Mouse (Mus musculus): ENCODE results near the gene Mblac1. TPM values are rescaled to one million over a fixed set of nuclear protein-coding genes. Genes with fewer than 3 reads are reported as not detected.
A peak's percentile ranks its signal among the peaks of the same experiment; 100 is the strongest.
"Not testable (repeated sequence)": the region's sequence is repeated elsewhere in the genome, so short reads cannot be mapped to it uniquely, and the experiment has no call there.

The Mblac1 gene
- total RNA-seq, 2 experiments from 2014 or later, result 5.3 to 5.8 TPM

DNA sequence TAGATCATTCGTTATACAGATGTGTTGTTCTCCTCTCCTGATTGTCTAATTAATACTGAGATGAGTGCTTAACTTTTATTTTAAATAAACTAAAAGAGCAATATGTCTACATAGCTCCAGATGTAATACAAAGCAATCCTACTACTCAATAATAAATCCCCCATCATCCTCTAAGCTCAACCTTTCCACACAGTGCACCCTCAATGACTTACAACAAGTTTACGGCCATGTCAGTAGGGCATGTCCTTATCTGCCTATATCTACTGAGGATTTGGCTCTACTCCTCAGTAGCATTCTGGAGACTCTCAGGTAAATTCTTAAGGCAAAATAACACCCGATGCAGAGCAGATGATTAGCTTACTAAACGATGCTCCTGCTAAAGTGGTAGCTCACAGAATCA lies 13.8 kb downstream of the Mblac1 start:
- no peak for ATAC-seq (ENCODE audit: poor library complexity, severe bottlenecking)

DNA sequence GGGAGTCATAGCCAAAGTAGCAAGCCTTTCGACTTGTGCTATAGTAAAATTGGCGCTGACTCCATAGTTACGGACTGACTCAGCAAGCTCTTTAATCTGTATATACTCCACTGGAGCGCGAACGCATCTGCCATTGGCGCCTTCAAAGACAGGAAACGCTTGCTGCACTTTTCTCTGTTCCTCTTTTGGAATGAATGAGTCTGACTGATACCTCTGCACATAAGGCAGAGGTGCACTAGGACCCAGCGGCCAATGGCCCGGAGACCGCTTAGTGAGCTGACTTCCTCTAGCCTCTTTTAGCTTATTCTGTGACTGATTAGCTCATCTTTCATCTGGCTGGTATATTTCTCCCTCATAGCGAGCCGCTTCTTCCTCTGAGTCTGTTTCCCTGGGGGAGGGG lies 22.5 kb downstream of the Mblac1 start:
- not testable (repeated sequence) for ATAC-seq (ENCODE audit: poor library complexity, severe bottlenecking)

DNA sequence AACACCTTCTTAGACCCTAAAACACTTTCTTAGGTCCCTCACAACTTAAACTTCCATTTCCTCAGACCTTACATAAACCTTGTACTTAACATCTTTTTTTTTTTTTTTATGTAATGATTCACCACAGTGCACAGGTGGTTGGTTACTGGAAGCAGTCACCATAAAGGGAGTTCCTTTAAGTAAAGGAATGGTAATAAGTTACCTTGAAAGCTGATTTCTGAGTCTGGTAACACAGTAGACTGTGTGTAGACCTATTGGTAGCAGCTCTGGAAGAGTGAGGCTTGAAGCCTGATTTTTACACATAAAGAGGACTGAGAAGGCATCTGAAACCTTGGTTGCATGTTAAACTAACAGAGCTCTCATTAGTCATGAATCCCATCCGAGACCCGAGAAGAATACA lies 25.8 kb downstream of the Mblac1 start:
- ATAC-seq (ENCODE audit: poor library complexity, severe bottlenecking), result no peak

DNA sequence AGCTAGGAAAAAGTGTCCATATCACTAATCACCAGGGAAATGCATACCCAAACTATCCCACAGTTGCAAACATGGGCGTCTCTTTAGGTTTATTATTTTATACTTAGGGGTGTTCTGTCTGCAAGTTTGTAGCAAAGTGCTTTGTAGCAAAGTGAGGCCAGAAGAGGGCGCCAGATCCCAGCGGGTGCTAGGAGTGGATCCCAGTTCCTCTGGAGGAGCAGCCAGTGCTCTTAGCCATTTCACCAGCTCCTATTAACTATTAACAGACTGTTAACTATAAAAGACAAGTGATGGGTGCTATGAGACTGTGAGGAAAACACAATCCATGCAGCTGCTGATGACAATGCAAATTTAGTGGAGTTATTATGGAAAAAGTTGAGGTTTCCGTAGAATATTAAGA lies 28.0 kb downstream of the Mblac1 start:
- ATAC-seq (ENCODE audit: poor library complexity, severe bottlenecking), result peak; percentile 96

DNA sequence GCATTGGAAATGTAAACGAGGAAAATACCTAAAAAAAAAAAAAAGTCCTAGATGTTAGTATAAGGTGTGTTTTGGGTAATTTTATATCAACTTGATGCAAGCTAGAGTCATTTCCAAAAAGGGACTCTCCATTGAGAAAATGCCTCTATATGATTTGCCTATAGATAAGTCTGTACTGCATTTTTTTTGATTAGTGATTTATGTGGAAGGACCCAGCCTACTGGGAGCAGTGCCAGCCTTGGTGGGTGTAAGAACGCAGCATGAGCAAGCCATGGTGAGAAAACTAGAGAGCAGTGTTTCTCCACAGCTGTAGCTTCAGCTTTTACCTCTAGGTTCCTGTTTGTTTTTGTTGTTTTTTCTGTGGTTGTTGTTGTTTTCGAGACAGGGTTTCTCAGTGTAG lies 29.2 kb downstream of the Mblac1 start:
- no peak for ATAC-seq (ENCODE audit: poor library complexity, severe bottlenecking)

DNA sequence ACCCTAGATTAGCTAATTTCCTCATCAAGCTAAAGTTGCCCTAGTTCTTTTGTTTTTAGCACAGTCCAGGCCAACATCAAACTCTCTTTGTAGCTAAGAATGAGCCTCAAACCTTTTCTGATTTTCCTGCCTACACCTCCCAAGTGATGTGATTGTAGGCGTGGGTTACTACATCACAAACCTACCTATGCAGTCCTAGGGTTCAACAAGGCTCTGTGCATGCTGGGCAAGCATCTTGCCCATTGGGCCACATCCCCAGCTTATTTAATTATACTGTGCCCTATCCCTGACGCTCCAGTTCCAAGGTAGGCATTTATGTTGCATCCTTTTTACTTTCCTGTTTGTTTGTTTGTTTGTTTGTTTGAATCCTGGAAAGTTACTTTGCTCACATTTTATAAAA lies 31.6 kb downstream of the Mblac1 start, which contains the start of gene Nxpe5:
TSS of gene Nxpe5 (plus strand) at position 199 of the 400 bp plus-strand sequence.
- no peak for ATAC-seq (ENCODE audit: poor library complexity, severe bottlenecking)

DNA sequence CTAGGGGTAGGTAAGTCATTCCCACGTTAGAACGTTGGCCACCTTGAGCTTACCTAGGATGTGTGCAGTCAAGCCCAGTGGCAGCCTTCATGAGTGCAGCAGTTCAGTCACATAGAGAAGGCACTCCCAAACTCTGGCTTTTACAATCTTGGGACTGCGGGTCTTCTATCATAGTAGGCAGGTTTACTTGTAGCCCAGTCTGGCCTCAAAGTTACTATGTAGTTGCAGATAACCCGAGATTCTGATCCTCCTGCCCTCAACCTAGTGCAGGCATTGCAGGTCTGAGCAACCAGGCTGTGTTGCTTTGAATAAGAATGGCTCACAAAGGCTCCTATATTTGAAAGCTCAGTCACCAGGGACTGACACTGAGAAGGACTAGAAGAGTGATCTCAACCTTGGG lies 32.4 kb downstream of the Mblac1 start:
- ATAC-seq (ENCODE audit: poor library complexity, severe bottlenecking), result no peak

DNA sequence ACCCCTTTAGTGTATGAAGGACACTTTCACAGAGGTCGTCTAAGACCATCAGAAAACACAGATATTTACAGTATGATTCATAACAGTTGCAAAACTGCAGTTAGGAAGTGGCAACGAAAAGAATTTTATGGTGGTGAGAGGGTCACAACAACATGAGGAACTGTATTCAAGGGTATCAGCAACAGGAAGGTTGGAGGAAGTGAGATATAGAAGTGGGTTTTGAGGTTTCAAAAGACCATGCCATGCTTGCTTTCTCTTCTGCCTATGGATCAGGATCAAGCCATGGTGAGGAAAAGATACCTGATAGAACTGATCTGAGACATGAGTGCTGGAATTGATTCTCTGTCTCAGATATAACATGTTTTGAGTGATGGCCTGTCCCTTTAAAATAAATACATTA lies 33.3 kb downstream of the Mblac1 start:
- ATAC-seq (ENCODE audit: poor library complexity, severe bottlenecking), result peak; percentile 88

DNA sequence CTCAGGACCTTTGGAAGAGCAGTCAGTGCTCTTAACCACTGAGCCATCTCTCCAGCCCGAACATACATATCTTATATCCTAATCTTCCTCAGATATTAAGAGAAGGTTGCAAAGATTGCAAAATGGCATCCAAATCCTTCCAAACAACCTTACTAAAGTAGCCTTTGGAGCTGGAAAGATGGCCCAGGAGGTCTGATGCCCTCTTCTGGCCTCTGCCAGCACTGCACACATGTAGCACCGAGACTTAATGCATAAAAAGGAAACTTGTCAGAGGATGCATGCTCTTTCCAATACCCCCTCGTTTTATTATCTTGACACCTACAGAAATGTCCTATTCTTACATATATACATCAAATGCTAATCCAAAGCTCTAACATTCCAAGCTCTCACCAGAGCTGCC lies 33.9 kb downstream of the Mblac1 start:
- peak; percentile 51 for ATAC-seq (ENCODE audit: poor library complexity, severe bottlenecking)

DNA sequence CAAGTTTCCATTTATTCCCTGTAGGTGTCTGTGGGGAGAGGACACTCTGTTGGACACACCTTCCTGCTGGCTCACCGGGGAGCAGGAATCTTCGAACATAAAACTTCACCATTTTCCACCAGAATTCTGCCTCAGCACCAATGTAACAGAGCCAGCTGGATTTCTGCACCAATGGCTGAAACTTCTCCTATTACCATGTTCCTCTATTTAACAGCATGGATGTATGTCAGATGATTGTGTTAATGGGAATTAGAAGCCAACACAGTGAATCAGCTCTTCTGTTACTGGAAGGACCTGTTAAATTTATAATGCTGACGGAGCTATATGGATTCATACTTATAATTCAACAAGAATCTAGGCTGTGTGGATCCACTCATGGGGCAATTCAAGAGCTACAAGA lies 35.4 kb downstream of the Mblac1 start:
- ATAC-seq (ENCODE audit: poor library complexity, severe bottlenecking), result peak; percentile 63

DNA sequence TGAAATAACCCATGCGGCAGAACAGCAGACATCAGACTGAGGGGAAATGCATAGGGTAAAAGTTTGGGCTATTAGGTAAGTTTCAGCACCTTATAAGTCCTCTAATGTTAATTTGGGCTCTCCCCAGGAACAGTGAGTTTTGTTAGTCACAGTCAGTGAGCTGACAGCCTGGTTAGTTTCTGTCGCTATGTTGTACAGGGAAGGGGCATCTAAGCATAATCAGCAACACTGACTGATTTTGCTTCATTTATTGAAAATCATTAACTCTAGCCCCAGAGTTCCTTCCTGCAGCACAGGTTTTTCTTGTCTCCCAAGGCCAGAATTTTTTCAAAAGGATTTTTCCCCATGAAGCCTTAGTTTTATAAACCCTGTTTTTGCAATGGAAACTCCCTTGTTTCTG lies 39.7 kb downstream of the Mblac1 start:
- no peak for ATAC-seq (ENCODE audit: poor library complexity, severe bottlenecking)

DNA sequence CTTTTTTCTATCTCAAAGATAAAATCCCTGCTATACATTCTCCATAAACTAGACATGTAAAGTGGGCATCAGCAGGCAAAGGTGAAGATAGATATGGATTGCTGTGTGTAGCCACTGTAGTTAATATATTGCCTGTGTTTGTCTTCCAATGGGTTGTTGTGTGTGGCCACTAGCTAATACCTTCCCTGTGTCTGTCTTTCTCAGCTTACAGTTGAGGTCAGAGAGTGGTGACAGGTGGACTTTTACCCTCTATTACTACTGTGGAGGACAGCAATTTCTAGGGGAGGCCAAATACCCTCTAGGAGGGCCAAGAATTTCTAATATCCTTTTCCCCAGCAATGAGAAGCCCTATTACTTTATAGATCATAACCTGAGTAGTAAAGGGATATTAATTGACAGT lies 40.1 kb downstream of the Mblac1 start:
- ATAC-seq (ENCODE audit: poor library complexity, severe bottlenecking), result no peak

DNA sequence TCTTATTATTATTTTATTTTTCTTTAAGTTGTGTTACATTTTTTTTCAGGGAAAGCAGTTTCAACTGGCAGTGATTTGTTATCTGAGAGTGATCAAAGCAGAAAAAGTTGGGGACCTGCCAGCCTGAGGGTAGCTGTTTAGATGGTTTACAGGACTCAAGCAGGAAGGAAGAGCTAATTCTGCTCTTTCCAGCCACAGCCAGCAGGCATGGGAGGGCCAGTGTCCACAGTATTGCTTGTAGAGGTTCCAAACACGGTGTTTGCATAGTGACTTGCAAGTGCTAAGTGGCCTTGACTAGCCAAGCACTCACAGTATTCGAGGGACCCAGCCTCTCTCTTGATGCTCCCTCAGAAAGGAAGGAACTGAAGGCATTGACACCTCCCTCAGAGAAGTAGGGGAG lies 47.4 kb downstream of the Mblac1 start:
- no peak for ATAC-seq (ENCODE audit: poor library complexity, severe bottlenecking)

Other genes with a start within 250 kb of the Mblac1 start
- gene Gjc3, start 231.2 kb upstream of the Mblac1 start, total RNA-seq (2015), result not detected in 2 replicates
- not detected in 2 replicates for gene Gjc3, start 231.2 kb upstream of the Mblac1 start, total RNA-seq (2017)
- gene Azgp1, start 212.8 kb upstream of the Mblac1 start, total RNA-seq (2015), result not detected in 2 replicates
- not detected in 2 replicates for gene Azgp1, start 212.8 kb upstream of the Mblac1 start, total RNA-seq (2017)
- gene Smok3a, start 173.1 kb upstream of the Mblac1 start, total RNA-seq (2015), result not detected in 2 replicates
- not detected in 2 replicates for gene Smok3a, start 173.1 kb upstream of the Mblac1 start, total RNA-seq (2017)
- not detected in 2 replicates for gene Smok3b, start 172.9 kb upstream of the Mblac1 start, total RNA-seq (2015)
- not detected in 2 replicates for gene Smok3b, start 172.9 kb upstream of the Mblac1 start, total RNA-seq (2017)
- not detected in 2 replicates for gene Smok3c, start 141.1 kb upstream of the Mblac1 start, total RNA-seq (2015)
- not detected in 2 replicates for gene Smok3c, start 141.1 kb upstream of the Mblac1 start, total RNA-seq (2017)
- 16.1 TPM in 2 replicates for gene Zkscan1, start 109.2 kb upstream of the Mblac1 start, total RNA-seq (2015)
- 13.1 and 14.2 TPM in 2 replicates for gene Zkscan1, start 109.2 kb upstream of the Mblac1 start, total RNA-seq (2017)
- 10.3 and 12.2 TPM in 2 replicates for gene Zscan21, start 77.4 kb upstream of the Mblac1 start, total RNA-seq (2015)
- 7.2 and 7.7 TPM in 2 replicates for gene Zscan21, start 77.4 kb upstream of the Mblac1 start, total RNA-seq (2017)
- gene Zfp113, start 38.6 kb upstream of the Mblac1 start, total RNA-seq (2015), result 1.4 and 5.4 TPM in 2 replicates
- gene Zfp113, start 38.6 kb upstream of the Mblac1 start, total RNA-seq (2017), result 2.0 and 3.5 TPM in 2 replicates
- gene Cops6, start 33.2 kb upstream of the Mblac1 start, total RNA-seq (2015), result 115 and 124 TPM in 2 replicates
- 34.7 and 37.8 TPM in 2 replicates for gene Cops6, start 33.2 kb upstream of the Mblac1 start, total RNA-seq (2017)
- gene Ap4m1, start 22.3 kb upstream of the Mblac1 start, total RNA-seq (2015), result 11.3 and 11.7 TPM in 2 replicates
- gene Ap4m1, start 22.3 kb upstream of the Mblac1 start, total RNA-seq (2017), result 23.5 and 28.5 TPM in 2 replicates
- 114 and 128 TPM in 2 replicates for gene Mcm7, start 21.9 kb upstream of the Mblac1 start, total RNA-seq (2015)
- gene Mcm7, start 21.9 kb upstream of the Mblac1 start, total RNA-seq (2017), result 184 and 191 TPM in 2 replicates
- gene Taf6, start 6.9 kb upstream of the Mblac1 start, total RNA-seq (2015), result 23.4 and 25.6 TPM in 2 replicates
- gene Taf6, start 6.9 kb upstream of the Mblac1 start, total RNA-seq (2017), result 28.5 and 41.1 TPM in 2 replicates
- 24.0 and 25.5 TPM in 2 replicates for gene Cnpy4, start 6.8 kb upstream of the Mblac1 start, total RNA-seq (2015)
- gene Cnpy4, start 6.8 kb upstream of the Mblac1 start, total RNA-seq (2017), result 41.7 and 48.3 TPM in 2 replicates
- gene Nxpe5, start 31.6 kb downstream of the Mblac1 start, total RNA-seq (2015), result 0.87 and 1.2 TPM in 2 replicates
- 1.4 and 2.0 TPM in 2 replicates for gene Nxpe5, start 31.6 kb downstream of the Mblac1 start, total RNA-seq (2017)
- 187 and 189 TPM in 2 replicates for gene Lamtor4, start 61.2 kb downstream of the Mblac1 start, total RNA-seq (2015)
- 97.6 and 122 TPM in 2 replicates for gene Lamtor4, start 61.2 kb downstream of the Mblac1 start, total RNA-seq (2017)
- 51.5 and 53.9 TPM in 2 replicates for gene BC037034, start 69.7 kb downstream of the Mblac1 start, total RNA-seq (2015)
- gene BC037034, start 69.7 kb downstream of the Mblac1 start, total RNA-seq (2017), result 49.2 and 54.9 TPM in 2 replicates
- gene Gal3st4, start 78.5 kb downstream of the Mblac1 start, total RNA-seq (2015), result not detected in 2 replicates
- not detected in 2 replicates for gene Gal3st4, start 78.5 kb downstream of the Mblac1 start, total RNA-seq (2017)
- gene Gm43720, start 85.6 kb downstream of the Mblac1 start, total RNA-seq (2015), result not detected in 2 replicates
- gene Gm43720, start 85.6 kb downstream of the Mblac1 start, total RNA-seq (2017), result not detected in 2 replicates
- 0.25 and 1.3 TPM in 2 replicates for gene Gpc2, start 85.7 kb downstream of the Mblac1 start, total RNA-seq (2015)
- 3.1 and 3.6 TPM in 2 replicates for gene Gpc2, start 85.7 kb downstream of the Mblac1 start, total RNA-seq (2017)
- gene Stag3, start 85.9 kb downstream of the Mblac1 start, total RNA-seq (2015), result 11.6 and 14.8 TPM in 2 replicates
- 12.5 and 26.0 TPM in 2 replicates for gene Stag3, start 85.9 kb downstream of the Mblac1 start, total RNA-seq (2017)
- 0.50 TPM in 1 of 2 replicates, not detected in the other for gene Pvrig, start 147.6 kb downstream of the Mblac1 start, total RNA-seq (2015)
- 0.11 TPM in 1 of 2 replicates, not detected in the other for gene Pvrig, start 147.6 kb downstream of the Mblac1 start, total RNA-seq (2017)
- gene Zfp157, start 247.2 kb downstream of the Mblac1 start, total RNA-seq (2015), result 9.1 and 15.3 TPM in 2 replicates
- gene Zfp157, start 247.2 kb downstream of the Mblac1 start, total RNA-seq (2017), result 10.8 and 11.1 TPM in 2 replicates

All from megakaryocyte, adult 5-6 weeks (primary cell).